Mouse (Mus musculus): ENCODE measurements around the gene Fadd. TPM values are rescaled to one million over a fixed set of nuclear protein-coding genes. Genes with fewer than 3 reads are reported as not detected.
A peak's percentile ranks its signal among the peaks of the same experiment; 100 is the strongest.

Gene Fadd
- polyA plus RNA-seq, 1 experiment from 2014 or later: 5.7 TPM

DNA sequence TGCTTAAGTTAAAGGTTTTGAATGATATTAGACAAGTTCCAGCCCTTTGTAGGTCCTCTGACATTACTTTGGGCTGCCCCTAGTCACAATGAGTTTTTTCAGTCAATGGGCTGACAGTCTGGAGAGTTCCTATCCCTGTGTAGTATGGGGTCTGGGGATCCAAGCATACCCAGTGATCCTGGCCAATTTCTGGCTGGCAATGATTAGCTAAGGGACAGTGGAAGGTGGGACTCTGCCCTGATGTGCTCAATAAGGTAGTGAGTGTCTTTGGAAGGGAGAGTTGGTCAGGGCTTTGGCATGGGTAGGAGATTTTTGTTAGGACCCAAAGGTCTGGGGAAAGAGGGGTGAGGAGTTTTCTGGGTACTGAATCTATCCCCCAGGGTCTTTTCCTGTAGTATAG is 10.7 kb downstream of the Fadd start:
- no peak for ATAC-seq (ENCODE audit: low FRiP score, low read depth)
- H3K9me3 ChIP-seq: no peaks in the 10 kb centered on the region
- no peak overlapping the region for H3K9ac ChIP-seq
- H3K27ac ChIP-seq (replicated peaks): no peak overlapping the region
- H3K4me1 ChIP-seq (replicated peaks): no peaks in the 10 kb centered on the region
- no peaks in the 10 kb centered on the region for H3K36me3 ChIP-seq
- no peak overlapping the region for H3K4me3 ChIP-seq
- H3K27me3 ChIP-seq: no peaks in the 10 kb centered on the region
- H3K4me2 ChIP-seq: no peak overlapping the region

DNA sequence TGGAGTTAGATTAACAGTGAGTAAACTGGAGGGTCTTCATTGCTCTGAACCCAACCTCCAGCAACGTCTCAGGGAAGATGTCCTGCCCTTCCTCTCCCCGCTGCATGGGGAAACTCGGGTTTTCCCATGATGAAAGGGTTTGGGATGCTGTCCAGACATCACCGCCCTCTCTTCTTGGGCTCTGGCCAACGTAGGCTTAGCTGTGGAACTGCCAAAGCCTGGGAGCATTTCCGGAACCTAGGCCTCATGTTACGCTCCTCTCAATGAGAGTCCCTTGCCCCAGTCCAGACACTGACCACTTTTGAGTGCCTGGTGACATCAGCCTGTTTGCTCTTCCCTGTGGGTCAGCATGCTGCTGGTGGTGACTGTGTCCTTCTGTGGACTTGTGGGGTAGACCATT is 12.8 kb downstream of the Fadd start:
- ATAC-seq (ENCODE audit: low FRiP score, low read depth): no peak
- Histone ChIP-seq H3K4me3 (no peak overlapping the region), H3K36me3 (no peaks in the 10 kb centered on the region), H3K4me1 (replicated peaks) (no peaks in the 10 kb centered on the region), H3K9ac (no peak overlapping the region), H3K27ac (replicated peaks) (no peak overlapping the region), H3K4me2 (no peak overlapping the region), H3K9me3 (no peaks in the 10 kb centered on the region), H3K27me3 (no peaks in the 10 kb centered on the region)
- 65% methylated on average over 7 of the region's 7 CpGs for WGBS

DNA sequence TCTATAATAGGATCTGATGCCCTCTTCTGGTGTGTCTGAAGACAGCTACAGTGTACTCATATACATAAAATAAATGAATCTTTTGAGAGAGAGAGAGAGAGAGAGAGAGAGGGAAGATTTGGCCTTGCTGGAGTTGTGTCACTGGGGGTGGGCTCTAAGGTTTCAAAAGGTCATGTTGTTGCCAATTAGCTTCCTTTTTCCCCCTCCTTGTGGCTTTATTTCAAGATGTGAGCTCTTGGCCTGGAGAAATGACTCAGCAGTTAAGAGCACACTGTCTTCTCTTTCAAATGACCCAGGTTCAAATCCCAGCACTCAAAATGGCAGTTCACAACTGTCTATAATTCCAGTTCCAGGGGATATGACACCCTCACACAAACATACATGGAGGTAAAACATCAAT is 14.2 kb downstream of the Fadd start:
- no peak for ATAC-seq (ENCODE audit: low FRiP score, low read depth)

DNA sequence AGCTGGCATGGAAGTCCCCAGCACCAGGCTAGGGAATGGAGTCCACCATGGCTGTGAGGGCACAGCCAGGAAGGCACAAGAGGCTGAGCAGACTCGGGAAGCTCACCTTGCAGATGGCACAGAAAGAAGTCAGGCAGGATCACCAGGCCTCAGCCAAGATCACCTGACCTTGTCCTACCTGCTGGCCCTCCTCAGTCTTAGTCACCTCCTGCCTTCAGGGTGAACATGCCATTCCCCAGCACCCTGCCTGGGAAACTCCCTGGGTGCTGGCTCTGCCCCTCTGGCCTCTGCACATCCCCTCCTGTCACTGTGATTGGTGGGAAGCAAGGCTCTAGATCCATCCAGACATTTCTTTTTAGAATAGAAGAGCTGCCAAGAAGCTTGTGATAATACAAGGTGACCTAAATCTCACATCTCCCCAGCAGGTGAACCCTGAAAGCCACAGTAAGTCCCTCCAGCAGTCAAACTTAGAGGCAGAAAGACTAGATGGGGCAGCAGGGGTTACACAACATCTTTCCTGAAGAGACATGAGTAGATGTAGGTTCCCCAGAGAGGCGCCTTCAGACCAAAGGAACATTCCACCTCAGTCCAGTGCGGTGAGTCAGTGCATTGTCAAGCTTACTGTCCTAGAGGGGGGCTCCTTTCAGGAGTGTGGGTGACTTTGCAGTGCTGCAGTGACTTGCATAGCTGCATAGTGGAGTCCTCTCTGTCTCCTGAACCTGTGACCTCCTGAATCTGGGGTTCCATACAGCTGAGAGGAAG is 15.2 kb downstream of the Fadd start:
- 76% methylated on average over 3 of the region's 3 CpGs for WGBS
- ATAC-seq (ENCODE audit: low FRiP score, low read depth): no peak
- Histone ChIP-seq H3K36me3 (no peaks in the 10 kb centered on the region), H3K4me3 (no peak overlapping the region), H3K9ac (no peak overlapping the region), H3K27ac (replicated peaks) (no peak overlapping the region), H3K4me2 (no peak overlapping the region), H3K27me3 (no peaks in the 10 kb centered on the region), H3K9me3 (no peaks in the 10 kb centered on the region), H3K4me1 (replicated peaks) (no peaks in the 10 kb centered on the region)

More for the DNA sequence above, 14.2 kb downstream of the Fadd start:
- Histone ChIP-seq H3K4me3 (no peak overlapping the region), H3K36me3 (no peaks in the 10 kb centered on the region), H3K27ac (replicated peaks) (no peak overlapping the region), H3K9me3 (no peaks in the 10 kb centered on the region), H3K4me1 (replicated peaks) (no peaks in the 10 kb centered on the region), H3K4me2 (no peak overlapping the region), H3K9ac (no peak overlapping the region), H3K27me3 (no peaks in the 10 kb centered on the region)

DNA sequence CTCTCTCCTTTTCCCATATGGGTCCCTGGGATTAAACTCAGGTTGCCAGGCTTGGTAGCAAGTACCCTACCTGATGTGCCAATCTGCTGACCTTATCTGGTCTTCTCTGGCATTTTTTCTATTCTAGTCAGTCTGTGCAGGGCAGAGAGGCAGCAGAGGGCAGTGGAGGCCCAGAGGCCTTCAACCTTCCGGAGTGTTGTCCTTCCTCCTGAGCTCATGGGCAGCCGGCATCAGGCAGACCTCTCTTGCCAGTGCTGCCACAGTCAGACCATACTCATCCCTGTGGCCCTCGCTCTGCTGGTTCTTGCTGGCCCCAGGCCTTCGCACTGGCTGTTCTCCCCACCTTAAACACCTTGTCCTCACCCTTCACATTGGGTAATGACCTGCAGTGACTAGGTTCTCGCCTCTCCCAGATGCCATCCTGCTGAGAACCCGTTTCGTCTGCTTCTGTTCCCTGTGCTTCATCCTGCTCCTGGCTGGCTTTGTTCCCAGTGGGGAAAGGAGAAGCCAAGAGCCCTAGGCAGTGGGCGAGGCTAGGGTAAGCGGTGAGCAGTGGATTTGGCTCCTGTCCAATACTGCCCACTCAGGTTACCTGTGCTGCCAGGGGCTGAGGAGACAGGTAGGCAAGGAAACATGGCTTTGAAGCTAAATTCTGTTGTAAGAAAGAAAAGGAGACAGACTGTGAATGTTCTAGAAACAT is 18.7 kb downstream of the Fadd start:
- no peaks in the 10 kb centered on the region for H3K36me3 ChIP-seq
- 68% methylated on average over 9 of the region's 9 CpGs for WGBS
- no peak overlapping the region for H3K4me2 ChIP-seq
- H3K27me3 ChIP-seq: no peaks in the 10 kb centered on the region
- H3K27ac ChIP-seq (replicated peaks): no peak overlapping the region
- no peaks in the 10 kb centered on the region for H3K9me3 ChIP-seq
- no peak overlapping the region for H3K4me3 ChIP-seq
- ATAC-seq (ENCODE audit: low FRiP score, low read depth): no peak
- no peaks in the 10 kb centered on the region for H3K4me1 ChIP-seq (replicated peaks)
- H3K9ac ChIP-seq: no peak overlapping the region

DNA sequence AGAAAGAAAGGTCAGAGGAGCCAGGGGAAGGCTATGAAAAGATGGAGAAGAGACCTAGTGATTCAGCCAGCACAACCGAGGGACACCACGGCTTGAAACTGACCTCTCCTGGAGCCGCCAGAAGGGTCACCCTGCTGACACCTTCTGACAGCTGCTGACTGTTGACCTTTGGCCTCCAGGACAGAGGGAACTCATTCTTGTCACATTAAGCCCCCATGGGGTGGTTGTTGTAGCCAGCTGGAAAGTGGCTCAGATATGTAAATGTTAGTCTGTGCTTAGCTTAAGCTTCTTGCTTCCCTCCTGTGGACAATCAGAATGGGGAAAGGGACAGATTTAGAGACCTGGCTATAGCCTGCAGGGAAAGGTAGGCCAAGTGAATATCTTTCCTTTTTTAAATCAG is 20.2 kb downstream of the Fadd start:
- H3K27me3 ChIP-seq: no peaks in the 10 kb centered on the region
- ATAC-seq (ENCODE audit: low FRiP score, low read depth): no peak
- no peaks in the 10 kb centered on the region for H3K4me1 ChIP-seq (replicated peaks)
- H3K9me3 ChIP-seq: no peaks in the 10 kb centered on the region
- H3K36me3 ChIP-seq: no peaks in the 10 kb centered on the region
- H3K4me3 ChIP-seq: no peak overlapping the region
- WGBS: 5% methylated on average over 3 of the region's 3 CpGs
- no peak overlapping the region for H3K9ac ChIP-seq
- no peak overlapping the region for H3K27ac ChIP-seq (replicated peaks)
- H3K4me2 ChIP-seq: no peak overlapping the region

DNA sequence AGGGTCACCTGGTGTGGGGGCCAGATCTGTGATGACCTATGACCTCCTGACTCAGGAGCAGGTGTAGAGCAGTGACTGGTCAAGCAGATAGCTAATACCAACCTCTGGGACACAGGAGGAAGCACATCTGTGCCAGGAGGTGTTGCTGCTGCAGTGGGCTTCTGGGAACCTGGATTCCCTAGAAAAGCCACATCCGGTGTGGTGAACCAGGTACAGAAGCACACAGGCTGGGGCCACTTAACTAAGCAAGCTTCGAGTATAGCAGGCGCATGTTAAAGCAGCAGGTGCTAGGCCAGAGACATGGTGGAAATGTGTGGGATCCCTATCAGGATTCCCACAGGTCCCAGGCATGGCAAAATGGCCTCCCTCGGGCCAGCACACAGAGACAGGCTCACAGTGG is 21.7 kb downstream of the Fadd start:
- no peaks in the 10 kb centered on the region for H3K4me1 ChIP-seq (replicated peaks)
- no peak overlapping the region for H3K4me2 ChIP-seq
- no peak overlapping the region for H3K4me3 ChIP-seq
- no peaks in the 10 kb centered on the region for H3K9me3 ChIP-seq
- peaks cover 4% of the 10 kb centered on the region; the same call in 1 of the 2 replicates for H3K27me3 ChIP-seq
- 93% methylated on average over 4 of the region's 4 CpGs for WGBS
- H3K9ac ChIP-seq: no peak overlapping the region
- ATAC-seq (ENCODE audit: low FRiP score, low read depth): no peak
- no peak overlapping the region for H3K27ac ChIP-seq (replicated peaks)
- H3K36me3 ChIP-seq: no peaks in the 10 kb centered on the region

DNA sequence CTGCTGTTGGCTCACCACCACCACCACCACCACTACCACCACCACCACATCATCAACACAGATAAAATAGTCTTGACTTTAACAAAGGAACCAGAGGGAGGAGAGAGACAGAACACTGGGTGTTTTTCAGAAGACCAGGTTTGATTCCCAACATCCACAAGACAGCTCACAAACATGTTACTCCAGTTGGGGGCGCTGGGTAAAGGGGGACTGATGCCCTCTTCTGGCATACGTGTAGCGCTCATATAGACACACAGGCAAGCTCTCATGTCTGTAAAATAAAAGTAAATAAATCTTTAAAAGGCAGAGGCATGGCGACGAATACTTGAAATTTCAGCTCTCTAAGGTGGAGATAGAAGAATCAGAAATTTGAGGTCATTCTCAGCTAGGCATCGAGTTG is 23.7 kb downstream of the Fadd start:
- H3K4me2 ChIP-seq: no peak overlapping the region
- no peak for ATAC-seq (ENCODE audit: low FRiP score, low read depth)
- H3K9me3 ChIP-seq: no peaks in the 10 kb centered on the region
- no peak overlapping the region for H3K27ac ChIP-seq (replicated peaks)
- H3K27me3 ChIP-seq: peaks cover 4% of the 10 kb centered on the region; the same call in 1 of the 2 replicates
- no peak overlapping the region for H3K9ac ChIP-seq
- WGBS: 53% methylated on average over 6 of the region's 6 CpGs
- H3K4me3 ChIP-seq: no peak overlapping the region
- peaks cover 5% of the 10 kb centered on the region for H3K4me1 ChIP-seq (replicated peaks)
- H3K36me3 ChIP-seq: no peaks in the 10 kb centered on the region

DNA sequence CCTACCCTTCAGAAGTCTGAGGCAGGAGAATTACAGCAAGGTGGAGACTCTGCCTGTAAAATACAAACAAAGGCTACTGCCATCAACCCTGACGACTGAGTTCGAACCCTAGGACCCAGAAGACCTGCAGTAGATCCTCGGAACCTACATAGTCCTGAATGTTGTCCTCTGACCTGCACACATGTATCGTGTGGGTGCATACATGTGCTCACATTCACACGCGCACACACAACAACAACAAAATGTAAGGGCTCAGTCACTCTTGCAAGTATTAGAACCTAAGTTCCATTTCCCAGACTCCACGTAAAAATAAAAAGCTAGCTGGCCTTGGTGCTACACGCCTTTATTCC is 28.2 kb downstream of the Fadd start:
- Histone ChIP-seq H3K36me3 (peaks cover 20% of the 10 kb centered on the region), H3K9me3 (no peaks in the 10 kb centered on the region), H3K27ac (replicated peaks) (peak overlapping the region; percentile 82), H3K9ac (peak overlapping the region; percentile 53), H3K27me3 (peaks cover 4% of the 10 kb centered on the region; the same call in 1 of the 2 replicates), H3K4me3 (peak overlapping the region; percentile 94), H3K4me2 (peak overlapping the region; percentile 78), H3K4me1 (replicated peaks) (peaks cover 38% of the 10 kb centered on the region)
- ATAC-seq (ENCODE audit: low FRiP score, low read depth): peak; percentile 57; the same call in 1 of the 2 replicates
- 24% methylated on average over 8 of the region's 8 CpGs for WGBS

DNA sequence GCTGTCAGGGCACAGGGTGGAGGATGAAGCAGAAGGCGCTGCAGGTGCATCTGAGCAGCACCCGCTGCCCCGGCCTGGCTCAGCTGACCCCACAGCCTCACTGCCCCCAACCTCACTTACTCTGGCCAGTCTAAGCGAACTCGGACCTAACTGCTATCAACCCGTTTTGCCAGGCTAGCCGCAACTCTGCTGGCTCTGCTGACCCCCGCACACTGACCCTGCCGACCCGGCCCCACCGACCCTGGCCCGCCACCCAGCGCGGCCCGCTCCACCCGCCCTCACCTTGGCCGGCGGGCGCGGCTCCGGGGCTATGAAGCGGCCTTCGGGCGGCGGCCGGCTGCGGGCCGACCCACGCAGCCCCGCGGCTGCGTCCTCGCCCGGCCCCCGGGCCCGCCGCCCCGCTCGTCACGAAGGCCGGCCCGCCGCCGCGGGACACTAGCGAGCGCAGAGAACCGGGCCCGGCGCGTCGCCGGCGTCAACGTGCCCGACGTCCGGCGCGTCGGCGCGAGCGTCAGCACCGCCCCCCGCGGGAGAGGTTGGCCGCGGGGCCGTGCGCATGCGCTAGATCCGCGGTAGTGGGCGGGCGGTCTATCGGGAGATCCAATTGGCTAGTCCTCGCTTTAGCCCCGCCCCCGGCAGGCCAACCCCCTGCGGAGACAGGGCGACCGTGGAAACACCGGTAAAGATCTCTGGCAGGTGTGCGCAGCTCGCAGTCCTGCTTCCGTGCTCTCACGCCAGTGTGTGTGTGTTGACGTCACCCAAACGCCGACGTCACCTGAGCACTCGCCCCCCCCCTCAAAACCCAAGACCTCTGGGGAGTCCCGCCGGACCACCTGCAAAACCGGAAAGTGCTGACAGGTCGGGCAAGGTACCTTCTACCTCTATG is 28.8 kb downstream of the Fadd start, which contains the start of gene Ppfia1:
Ppfia1 (minus strand) TSS at position 493 of the 886 bp plus-strand sequence.
- H3K27ac ChIP-seq (replicated peaks): peak within 1 kb of the TSS; percentile 82
- peaks cover 4% of the 10 kb centered on the region; the same call in 1 of the 2 replicates for H3K27me3 ChIP-seq
- under 1% methylated on average over 91 of the region's 97 CpGs for WGBS
- H3K4me2 ChIP-seq: peak within 1 kb of the TSS; percentile 78
- H3K9ac ChIP-seq: peak within 1 kb of the TSS; percentile 98
- peak within 1 kb of the TSS; percentile 94 for H3K4me3 ChIP-seq
- H3K9me3 ChIP-seq: no peaks in the 10 kb centered on the region
- peaks cover 38% of the 10 kb centered on the region for H3K4me1 ChIP-seq (replicated peaks)
- peak; percentile 96 for ATAC-seq (ENCODE audit: low FRiP score, low read depth)
- peaks cover 22% of the 10 kb centered on the region for H3K36me3 ChIP-seq

DNA sequence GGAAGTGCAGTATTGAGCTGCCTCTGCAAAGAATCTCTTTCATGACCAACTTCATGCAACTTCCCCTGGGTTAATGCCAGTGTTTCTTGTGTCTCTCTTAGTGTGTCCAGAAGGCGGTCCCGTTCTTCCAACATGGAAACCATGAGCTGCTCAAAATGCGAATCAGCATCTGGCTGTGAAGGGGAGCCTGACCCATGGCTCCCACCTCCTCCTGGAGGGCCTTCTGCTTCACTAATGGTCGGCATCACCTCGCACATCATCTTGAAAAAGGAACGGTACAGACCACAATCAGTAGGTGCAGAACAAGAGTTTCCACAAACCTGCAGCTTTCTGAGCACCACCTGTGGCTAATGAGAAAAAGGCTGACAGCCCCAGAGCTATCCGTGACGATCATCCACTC is 30.0 kb downstream of the Fadd start:
- Histone ChIP-seq H3K36me3 (peaks cover 22% of the 10 kb centered on the region), H3K27ac (replicated peaks) (no peak overlapping the region), H3K4me1 (replicated peaks) (peaks cover 38% of the 10 kb centered on the region), H3K4me2 (peak overlapping the region; percentile 78), H3K9me3 (no peaks in the 10 kb centered on the region), H3K9ac (peak overlapping the region; percentile 98; the same call in 1 of the 2 replicates), H3K4me3 (peak overlapping the region; percentile 94), H3K27me3 (peaks cover 4% of the 10 kb centered on the region; the same call in 1 of the 2 replicates)
- ATAC-seq (ENCODE audit: low FRiP score, low read depth): no peak
- 84% methylated on average over 8 of the region's 8 CpGs for WGBS

DNA sequence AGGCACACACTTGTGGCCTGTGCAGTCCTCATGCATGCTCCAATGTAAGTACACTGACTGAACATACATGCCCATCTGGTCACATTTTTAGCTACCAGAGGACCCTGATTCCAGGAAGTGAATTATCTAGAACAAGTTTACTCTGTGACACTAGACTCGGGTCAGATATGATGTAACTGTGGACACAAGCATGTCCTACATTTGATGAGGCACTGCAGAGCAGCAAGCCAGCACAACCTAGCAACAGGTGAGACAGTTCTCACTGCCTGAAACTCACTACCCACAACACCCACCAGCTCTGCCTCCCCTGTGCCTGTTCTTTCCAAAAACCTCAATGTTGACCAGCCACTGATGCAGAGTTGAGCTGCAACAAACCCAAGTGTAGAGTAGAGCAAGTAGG is 31.5 kb downstream of the Fadd start:
- no peak for ATAC-seq (ENCODE audit: low FRiP score, low read depth)
- Histone ChIP-seq H3K4me1 (replicated peaks) (peaks cover 38% of the 10 kb centered on the region), H3K9ac (no peak overlapping the region), H3K27ac (replicated peaks) (no peak overlapping the region), H3K27me3 (no peaks in the 10 kb centered on the region; the same call in 1 of the 2 replicates), H3K4me3 (no peak overlapping the region), H3K36me3 (peaks cover 22% of the 10 kb centered on the region), H3K4me2 (no peak overlapping the region), H3K9me3 (no peaks in the 10 kb centered on the region)
- 96% methylated on average over 1 of the region's 1 CpGs for WGBS

All from hindbrain, embryonic 15.5 days (tissue).